Mouse (Mus musculus) layer of hippocampus, adult 8-10 months (tissue): Measurements from ENCODE around the gene Acox3. TPM values are rescaled to one million over a fixed set of nuclear protein-coding genes. Genes with fewer than 3 reads are reported as not detected.
A peak's percentile ranks its signal among the peaks of the same experiment; 100 is the strongest.

Experiments used
- DNase-seq, 2 experiments: peaks; one replicate each; pipeline ENCODE4 v3.0.0; 2022; ENCODE audit warnings: low spot score in 2 of 2
- total RNA-seq, 4 experiments: library from RNA; stranded (reverse); gene quantifications; 2 replicates each; pipeline ENCODE4 v1.2.4; 2022

Acox3 gene
- total RNA-seq, 4 experiments from 2014 or later: 29.6 to 50.2 (median 41.7) TPM

DNA sequence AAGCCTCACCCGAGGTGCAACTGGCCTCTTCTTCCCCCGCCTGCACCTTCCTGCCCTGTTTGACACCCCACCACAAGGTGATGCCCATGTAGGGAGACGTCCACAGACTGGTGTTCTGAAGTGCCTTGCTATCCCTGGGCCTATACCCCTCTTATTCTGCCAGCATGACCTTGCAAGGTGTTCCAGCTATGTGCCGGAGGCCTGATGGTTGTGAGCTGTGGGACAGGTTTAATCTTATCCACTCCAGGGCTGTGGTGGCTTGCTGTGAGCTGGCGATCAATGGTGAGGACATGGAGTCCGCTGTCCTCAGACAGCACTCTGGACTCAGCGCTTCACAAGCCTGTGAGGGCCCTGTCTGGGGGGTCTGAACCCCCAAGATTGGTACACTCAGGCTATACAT, 27.5 kb downstream of the Acox3 start:
- DNase-seq: no peak

DNA sequence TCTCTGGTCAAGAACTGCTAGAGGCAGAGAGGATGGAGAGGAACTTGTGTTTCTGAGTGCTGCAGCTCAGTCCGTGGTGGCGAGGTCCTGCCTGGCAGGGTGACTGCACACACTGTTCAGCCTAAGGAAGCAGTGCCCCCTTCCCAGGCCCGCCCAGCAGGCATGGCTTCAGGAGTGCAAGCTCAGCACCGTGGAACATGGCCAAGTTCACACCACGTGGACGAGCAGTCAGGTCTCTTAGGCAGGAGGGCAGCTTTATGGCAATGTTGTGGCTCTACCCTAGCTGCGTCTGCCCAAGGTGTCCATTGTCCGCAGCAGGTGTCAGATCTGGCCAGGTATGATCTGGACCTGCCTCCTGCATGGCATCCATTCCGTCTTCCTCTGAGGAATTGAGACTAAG, 28.3 kb downstream of the Acox3 start:
- DNase-seq: no peak

DNA sequence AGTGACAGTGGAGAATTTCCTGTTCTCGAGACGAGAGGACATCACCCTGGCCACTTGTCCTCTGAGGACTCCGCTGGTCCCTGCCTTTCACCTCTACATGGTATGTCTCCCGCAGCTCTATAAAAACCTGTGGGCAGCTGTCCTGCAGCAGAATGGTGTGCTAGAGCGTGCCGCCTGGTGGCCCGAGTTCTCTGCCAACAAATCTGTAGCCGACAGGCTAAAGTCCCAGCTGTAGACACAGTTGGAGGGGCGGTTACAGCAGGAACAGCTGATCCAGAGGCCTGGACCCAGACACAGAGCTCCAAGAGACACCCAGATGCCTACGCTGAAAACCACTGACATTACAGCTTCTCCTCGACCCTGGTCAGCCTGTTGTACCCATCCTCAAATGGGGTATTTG, 29.1 kb downstream of the Acox3 start:
- peak in 1 of 2 experiments; percentile 29 for DNase-seq

DNA sequence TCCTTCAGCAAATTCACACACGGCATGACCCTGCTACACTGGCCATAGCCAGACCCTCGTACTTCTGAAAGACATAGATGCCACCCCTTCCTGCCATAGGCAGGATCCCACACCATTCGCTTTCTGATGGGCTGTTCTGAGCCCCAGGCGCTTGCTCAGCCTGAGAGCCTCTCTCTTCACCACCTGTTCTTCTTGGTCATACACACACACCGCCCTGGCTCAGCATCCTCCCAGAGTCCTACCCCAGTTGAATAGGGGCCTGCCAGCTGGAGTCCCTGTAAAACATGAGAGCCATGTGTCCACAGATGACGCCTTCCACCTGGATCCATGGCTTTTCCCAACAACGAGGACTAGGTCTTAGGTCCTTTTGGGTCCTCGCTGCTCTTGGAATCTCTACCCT, 29.9 kb downstream of the Acox3 start:
- no peak for DNase-seq

DNA sequence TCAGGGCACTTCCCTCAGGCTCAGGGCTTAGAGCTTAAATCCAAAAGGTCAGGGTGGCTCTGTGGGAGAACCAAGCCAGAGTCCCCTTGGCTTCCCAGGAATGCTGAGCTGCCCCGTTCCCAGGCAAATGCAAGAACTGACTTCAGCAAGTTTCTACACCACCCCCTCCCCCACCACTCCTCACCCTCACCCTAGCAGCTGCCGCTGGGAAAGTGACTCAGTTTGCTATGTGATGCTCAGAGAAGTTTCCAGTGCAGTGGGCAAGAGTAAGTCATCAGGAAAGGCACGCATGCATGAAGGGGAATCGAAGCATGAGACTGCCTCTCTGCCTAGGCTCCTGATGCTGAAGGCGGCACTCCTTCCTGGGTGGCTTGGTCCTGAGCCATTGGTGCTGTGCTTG, 34.1 kb downstream of the Acox3 start:
- DNase-seq: no peak

DNA sequence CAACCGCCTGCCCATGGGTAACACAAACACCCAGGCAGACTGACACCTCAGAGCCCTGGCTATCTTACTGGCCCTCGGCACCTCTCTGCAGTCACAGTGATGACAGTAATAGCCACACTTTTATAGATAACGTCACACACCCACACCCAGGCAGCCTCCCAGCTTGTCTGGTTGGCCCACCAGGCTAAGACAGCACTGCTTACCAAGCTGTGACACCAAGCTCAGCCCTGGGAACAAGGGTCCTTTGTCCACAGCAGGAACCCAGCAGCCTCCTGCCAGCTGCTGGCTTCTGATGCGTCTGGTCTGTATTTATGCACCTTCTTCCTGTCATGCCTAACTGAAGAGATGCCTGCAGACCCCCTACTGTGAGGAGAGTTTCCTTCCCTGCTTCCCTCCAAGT, 38.3 kb downstream of the Acox3 start:
- DNase-seq: no peak

DNA sequence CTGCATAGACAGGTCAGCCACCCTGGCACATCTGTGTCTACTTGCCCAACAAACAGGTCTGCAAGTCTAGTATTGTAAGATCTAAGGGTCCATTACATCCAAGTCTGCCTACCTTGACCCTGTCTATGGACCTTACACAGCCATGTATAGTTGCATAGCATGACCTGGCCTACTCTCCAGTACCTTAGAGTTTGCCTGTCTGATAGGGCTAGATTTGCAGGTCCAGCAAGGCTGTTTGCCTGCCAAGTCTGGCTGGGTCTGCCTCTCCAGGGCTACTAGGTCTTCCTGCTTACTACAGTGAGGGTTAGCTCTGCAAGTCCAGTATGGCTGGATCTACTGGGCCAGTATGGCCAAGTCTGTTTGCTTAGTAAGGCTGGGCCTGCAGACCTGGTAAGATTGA, 41.0 kb downstream of the Acox3 start:
- no peak for DNase-seq

DNA sequence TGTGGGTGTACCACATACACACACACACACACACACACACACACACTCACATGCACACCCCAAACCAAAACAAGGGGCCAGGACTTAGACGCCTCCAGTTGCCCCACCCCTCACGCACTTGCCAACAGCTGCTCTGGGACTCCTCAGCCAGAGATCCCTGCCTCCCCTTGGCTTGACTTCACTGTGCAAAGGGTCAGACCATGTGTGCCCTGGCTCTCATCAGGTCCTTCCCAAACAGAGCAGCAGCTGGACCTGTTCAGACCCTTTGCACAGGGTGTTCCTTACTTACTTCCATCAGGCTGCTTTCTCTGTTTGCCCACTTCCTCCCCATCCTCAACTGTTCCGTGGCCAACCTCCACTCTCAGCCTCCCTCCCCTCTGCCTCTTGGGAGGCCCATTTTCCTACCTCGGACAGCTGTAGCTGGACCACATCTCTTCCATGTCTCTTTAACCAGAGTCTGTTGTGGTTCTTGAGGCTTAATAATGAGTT, 42.0 kb downstream of the Acox3 start:
- no peak for DNase-seq

DNA sequence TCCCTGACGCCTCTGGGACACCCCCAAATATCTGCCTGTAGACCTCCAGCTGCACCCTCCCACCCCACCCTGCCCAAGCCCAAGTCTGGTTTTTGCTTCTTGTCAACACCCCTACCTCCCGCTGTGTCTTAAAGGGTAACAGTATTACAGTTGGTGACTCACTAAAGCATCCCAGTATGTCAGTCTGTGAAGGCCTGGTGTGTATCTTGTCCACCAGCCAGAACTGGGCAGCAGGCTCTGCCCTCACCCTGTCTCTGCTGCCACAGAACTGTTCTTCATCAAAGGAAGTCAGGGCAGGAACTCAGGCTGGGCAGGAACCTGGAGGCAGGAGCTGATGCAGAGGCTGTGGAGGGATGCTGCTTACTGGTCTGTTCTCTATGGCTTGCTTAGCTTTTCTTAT, 43.6 kb downstream of the Acox3 start:
- DNase-seq: no peak

DNA sequence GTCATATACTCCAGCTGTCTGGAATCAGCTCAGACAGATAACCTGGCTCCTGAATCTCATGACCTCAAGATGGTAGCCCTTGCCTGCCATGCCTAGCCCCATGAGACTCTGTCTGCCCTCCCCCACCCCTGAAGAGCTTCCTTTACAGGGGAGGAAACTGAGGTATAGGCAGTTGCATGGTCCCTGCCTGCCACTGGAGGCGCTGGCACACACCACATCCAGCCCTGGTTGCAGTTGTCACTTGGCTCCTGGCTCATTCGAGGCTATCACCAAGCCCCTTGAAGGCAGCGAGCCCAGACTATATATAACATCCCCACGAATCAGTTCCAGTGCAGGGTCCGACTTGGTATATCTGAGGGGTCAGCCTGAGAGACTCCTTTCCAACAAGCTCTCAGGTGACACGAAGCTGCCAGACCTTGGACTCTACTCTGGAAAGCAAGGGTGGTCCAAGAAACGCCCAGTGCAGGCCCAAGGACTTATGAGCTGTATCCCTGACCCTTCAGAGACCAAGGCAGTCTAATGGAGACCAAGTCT, 44.5 kb downstream of the Acox3 start:
- DNase-seq: no peak

DNA sequence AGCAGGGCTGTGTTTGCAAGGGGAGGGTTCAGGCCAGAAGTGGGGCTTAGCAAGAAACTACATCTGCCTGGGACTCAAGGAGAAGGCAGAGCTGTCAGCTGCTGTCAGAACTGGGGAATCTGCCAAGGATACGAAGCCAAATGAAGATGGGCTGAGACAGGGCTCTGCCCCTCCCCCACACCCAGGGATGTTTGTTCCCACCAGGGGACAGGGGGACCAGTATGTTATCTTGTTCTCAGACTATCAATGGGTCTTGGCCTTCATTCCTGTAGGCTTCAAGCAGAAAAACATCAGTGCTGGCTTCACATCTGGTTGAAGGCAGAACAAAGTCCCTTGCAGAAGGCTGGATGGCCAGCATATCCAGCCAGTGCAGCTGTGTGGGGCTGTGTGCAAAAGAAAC, 45.8 kb downstream of the Acox3 start:
- peak; percentile 41 to 54 for DNase-seq

DNA sequence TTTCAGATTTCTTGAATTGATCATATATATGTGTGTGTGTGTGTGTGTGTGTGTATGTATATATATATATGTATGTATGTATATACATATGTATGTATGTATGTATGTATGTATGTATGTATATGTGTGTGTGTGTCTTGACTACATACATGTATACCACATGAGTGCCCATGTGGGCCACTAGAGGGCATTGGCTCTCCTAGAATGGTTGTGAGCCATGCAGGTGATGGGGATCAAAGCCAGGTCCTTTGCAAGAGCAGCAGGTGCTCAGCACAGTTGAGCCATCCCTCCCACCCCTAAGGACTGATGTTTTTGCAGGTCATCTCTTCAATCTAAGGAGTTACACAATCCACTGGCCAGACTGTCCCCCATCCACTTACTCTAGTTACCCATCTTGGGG, 46.5 kb downstream of the Acox3 start:
- DNase-seq: no peak

DNA sequence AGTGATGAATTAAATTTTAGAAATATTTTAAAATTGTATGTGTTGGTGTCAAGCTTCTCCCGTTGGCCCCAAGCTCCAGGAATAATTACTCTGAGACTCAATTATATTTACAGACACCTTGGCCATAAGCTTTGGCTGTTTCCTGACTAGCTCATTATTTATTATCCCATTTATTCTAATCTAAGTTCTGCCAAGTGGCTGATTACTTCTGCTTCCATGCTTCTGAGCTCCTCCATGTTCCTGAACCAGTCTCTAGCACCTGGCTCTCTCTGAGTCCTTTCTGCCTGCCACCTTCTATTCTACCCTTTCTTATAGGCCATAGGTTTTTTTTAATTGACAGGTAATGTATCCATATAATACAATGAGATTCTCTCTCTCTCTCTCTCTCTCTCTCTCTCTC, 47.9 kb downstream of the Acox3 start:
- DNase-seq: no peak

DNA sequence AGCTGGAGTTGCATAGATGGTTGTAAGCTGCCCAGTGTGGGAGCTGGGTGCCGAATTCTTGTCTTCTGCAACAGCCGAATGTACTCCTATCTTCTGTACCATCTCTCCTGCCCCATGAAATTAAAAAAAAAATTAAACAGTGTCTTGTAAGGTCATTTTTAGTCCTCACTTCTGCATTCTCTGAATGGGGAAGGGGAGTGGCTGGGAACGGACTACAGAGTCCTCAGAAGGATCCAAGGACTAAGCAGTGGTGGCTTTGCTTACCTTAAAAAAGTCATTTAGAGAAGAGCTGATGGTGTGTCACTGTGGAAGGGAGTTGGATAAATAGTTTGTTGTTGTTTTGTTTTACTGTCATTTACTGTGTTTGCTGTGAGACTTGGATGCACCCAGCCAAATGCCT, 48.4 kb downstream of the Acox3 start:
- DNase-seq: no peak

DNA sequence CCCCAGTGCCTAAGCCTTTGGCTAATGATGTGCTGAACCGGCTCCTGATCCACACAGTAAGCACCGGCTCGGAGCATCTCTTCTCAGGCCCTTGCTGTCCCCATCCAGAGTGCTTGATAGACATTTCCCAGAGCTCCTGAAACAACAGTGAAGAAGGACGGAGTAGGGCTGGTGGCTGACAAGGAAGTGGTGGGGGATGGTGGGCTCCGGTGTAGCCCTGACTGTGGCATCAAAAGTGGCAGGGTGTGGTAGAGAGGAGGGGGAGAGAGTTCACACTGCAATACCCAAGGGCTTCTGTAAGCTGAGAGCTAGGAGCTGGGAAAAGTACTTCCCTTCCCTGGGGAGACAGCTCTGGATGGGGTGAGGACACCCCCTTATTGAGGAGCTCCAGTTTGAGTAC, 48.9 kb downstream of the Acox3 start:
- DNase-seq: no peak

DNA sequence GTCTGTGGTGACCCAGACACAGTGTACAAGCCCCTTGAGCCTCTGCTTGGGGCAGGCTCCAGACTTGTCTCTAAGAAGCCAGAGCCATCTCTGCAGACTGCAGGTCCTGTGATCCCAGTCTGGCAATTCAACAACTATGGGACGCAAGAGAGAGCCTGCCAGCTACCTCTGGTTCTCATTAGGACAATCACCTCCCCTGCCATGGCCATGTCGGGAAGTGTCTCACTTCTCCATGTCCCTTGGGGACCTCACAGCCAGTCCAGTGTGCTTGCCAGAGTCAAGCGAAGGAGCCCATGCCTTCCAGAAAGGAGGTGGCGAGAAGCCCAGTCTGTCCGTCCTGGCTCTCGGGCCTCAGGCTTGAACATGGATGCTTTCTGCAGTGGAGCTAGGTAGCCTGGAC, 50.0 kb downstream of the Acox3 start:
- no peak for DNase-seq

DNA sequence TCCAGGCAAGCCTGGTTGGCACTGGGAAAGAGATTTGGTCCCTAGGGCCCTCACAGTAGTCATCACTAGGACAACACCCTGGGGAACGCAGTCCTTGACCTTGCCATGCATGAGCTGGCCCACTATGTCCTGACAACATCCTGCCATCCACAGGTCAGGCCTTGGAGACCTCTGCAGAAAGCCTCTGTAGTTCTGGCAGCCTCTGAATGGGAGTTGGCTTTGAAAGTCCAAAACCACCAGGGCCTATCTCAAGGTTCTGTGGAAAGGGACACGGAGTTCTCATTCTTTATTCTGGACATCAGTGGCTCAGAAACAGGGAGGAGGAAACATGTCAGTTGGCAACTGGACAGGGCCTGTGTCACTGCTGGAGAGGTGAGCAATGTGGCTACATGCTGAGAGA, 53.2 kb downstream of the Acox3 start:
- DNase-seq: no peak

DNA sequence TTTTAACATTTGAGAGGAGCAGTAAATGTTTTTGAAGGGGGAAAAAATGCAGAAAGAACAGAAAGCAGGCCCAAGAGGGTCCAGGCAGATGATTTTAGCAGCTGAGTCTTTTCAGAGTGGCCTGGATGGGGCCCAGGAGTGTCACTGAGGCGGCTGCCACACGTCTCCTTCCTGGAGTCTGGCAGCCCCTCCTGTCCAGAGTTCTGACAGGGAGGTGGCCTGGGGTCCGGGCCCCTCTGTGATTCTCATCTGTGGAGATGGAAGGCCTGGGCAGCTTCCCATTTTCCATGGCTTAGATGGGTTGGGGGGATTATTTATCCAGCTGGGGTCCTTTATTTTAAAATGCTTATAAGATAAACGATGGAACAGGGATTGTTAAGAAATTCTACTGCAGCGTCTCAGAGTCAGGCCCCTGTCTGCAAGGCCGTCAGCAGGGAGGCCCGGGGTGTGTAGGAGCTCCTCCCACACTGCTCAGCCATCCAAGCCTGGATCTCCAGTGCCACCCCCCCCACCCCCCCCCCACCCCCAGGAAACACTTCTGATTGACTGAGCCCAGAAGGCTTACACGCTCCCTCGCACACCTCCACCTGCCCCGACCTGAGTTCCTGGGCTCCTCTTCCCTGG, 59.2 kb downstream of the Acox3 start:
- DNase-seq: no peak

DNA sequence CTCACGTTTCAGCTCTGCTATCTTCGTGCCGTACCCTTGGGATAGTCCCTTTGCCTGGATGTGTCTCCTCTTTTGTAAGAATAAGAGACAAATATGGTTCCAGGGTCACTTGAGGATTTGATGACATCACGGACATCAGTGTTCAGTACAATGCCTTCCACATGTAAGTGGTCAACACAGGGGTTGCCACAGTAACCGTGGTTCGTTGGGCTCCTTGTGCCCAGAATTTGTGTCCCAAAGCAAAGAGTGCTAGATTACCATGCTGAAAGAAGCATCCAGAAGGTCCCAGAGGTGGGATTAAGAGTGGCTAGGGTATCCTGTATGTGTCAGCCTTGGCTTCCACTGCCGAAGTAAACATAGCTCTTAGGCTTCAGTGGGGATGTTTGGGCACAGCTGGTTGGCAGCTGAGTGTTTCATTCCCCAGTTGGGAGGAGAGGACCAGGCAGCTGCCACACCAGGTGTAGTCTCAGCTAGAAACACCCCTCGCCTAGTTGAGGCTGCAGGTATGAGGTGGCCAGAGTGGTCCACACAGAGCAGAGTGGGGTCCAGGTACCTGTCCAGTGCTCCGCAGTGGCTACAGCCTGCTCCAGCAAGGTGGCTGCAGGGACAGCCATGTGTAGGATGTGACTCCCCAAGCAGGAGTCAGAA, 60.7 kb downstream of the Acox3 start:
- no peak for DNase-seq

DNA sequence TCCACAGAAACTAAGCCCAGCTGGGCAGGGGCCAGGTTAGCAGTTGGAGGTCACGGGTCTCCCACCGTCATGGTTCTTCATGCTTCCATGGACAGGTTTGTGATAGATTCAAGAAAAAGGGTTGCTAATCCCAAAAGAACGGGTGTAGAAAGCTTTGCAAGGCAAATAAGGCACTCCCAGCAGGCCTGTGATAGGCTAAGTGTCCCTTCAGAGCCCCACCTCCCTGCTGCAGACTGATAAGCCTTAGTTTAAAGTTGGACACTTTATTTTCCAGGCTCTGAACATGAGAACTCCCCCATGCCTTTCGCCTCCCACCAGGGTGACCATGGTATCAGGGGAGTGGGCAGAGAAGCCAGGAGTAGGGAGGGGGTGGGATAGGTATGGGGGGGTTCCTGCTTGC, 61.2 kb downstream of the Acox3 start:
- no peak for DNase-seq

DNA sequence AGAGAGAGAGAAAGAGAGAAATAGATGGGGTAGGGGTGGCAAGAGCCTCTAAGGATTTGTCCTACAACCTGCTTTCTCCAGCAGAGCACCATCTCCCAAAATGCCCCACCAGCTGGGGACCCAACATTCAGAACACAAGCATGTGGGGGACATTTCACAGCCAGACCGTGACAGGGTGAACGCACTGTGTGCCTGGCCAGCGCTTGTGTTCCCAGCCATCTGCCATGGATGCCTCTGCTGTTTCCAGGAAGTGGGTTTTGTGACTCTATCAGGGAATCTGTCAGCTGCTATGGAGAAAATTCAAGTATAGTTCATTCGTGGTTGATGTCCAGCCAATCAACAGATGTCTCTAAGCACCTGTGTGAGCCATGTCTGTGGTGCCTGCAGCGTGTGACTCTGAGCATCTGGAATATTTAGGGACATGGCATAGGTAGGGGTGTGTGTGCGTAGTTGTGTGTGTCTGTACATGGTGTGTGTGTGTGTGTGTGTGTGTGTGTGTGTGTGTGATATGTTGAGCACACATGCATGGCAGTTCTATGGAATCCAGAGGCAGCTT, 63.2 kb downstream of the Acox3 start:
- peak in 1 of 2 experiments; percentile 32 for DNase-seq

DNA sequence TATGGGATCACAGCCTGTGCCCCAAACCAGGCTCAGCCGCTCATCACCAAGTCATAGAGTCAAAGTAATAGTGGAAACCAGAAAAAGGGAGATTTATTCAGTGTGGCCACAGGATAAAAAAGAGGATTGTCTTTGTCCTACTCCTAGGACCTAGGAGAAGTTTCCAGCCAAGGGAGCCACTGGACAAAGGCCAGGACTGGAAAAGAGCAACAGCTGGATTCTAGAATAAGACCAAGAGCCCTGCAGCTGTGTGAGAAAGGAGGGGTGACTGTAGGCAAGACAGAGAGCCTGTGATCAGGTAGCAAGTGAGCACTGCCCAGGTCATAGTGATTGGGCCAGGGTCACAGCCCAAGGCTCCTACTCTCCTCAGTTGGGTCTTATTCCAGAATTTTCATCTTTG, 64.1 kb downstream of the Acox3 start:
- DNase-seq: no peak

DNA sequence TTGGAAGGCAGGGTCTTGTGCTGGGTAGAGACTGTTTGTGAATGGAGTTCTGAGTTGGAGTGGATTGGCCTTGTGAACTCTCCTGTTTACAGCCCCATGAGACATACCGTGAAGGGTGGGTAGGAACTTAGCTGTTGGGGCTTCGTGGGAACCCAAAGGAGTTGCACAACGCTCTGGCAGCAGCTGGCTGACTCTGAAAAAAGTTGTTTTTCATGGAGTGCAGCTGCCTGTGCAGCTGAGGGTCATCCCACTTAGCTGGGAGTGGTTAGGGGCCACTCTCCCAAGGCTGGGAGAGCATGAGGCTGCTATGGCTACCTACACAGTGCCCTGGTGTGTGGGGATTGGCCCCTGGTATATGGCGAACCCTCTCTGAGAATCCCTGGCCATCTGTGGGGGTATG, 64.7 kb downstream of the Acox3 start:
- no peak for DNase-seq
